Mouse (Mus musculus) neutrophil, adult 5-6 weeks (primary cell): ENCODE results near the gene Magi3. TPM values are rescaled to one million over a fixed set of nuclear protein-coding genes. Genes with fewer than 3 reads are reported as not detected.

Experiments used
- ATAC-seq: fragments of 151-379, 151-347 bp; 2 replicates; pipeline ENCODE4 v1.8.0; 2017; ENCODE audit warnings: mild to moderate bottlenecking, moderate TSS enrichment; ENCODE audit not compliant: insufficient number of reproducible peaks, poor library complexity, low FRiP score, severe bottlenecking; ENCODE audit errors: extremely low read depth
- total RNA-seq: library from RNA; stranded (forward); fragments of 200-1000 nt; gene quantifications from 2 replicates; pipeline ENCODE4 v1.2.3, GENCODE M21; 2017

Magi3 gene
- total RNA-seq, result 14.2 and 16.4 TPM in 2 replicates

GRCm38 (mm10) chr3:104220295-104220965, at the start of gene Magi3:
Gene Magi3, minus strand, starts transcription at chr3:104220374.
- ATAC-seq, result peak; percentile 97

GRCm38 (mm10) chr3:104264530-104265145, 44.5 kb upstream of the Magi3 start:
- ATAC-seq, result no peak

- no peak for ATAC-seq
Observed at GRCm38 (mm10) chr3:104260221-104260620, 40.0 kb upstream of the Magi3 start.

GRCm38 (mm10) chr3:104259168-104259567, 39.0 kb upstream of the Magi3 start:
- ATAC-seq, result no peak

GRCm38 (mm10) chr3:104257041-104257440, 36.9 kb upstream of the Magi3 start:
- ATAC-seq, result no peak

- ATAC-seq, result no peak
Observed at GRCm38 (mm10) chr3:104253760-104254159, 33.6 kb upstream of the Magi3 start.

- ATAC-seq, result no peak
Observed at GRCm38 (mm10) chr3:104247850-104248249, 27.7 kb upstream of the Magi3 start.

GRCm38 (mm10) chr3:104247057-104247456, 26.9 kb upstream of the Magi3 start:
- no peak for ATAC-seq

- ATAC-seq, result no peak
Observed at GRCm38 (mm10) chr3:104244373-104244772, 24.2 kb upstream of the Magi3 start.

- no peak for ATAC-seq
Observed at GRCm38 (mm10) chr3:104243972-104244371, 23.8 kb upstream of the Magi3 start.

- no peak for ATAC-seq
Observed at GRCm38 (mm10) chr3:104239785-104240184, 19.6 kb upstream of the Magi3 start.

- ATAC-seq, result no peak
Observed at GRCm38 (mm10) chr3:104239376-104239775, 19.2 kb upstream of the Magi3 start.

GRCm38 (mm10) chr3:104237846-104238440, 17.8 kb upstream of the Magi3 start:
- no peak for ATAC-seq

GRCm38 (mm10) chr3:104236029-104236428, 15.9 kb upstream of the Magi3 start:
- ATAC-seq, result no peak

- ATAC-seq, result no peak
Observed at GRCm38 (mm10) chr3:104235099-104235498, 14.9 kb upstream of the Magi3 start.

GRCm38 (mm10) chr3:104233366-104234312, 13.5 kb upstream of the Magi3 start:
- no peak for ATAC-seq

- ATAC-seq, result no peak
Observed at GRCm38 (mm10) chr3:104227438-104228111, 7.4 kb upstream of the Magi3 start.

- ATAC-seq, result no peak
Observed at GRCm38 (mm10) chr3:104226731-104227130, 6.6 kb upstream of the Magi3 start.

- ATAC-seq, result no peak
Observed at GRCm38 (mm10) chr3:104221156-104221555, 982 bp upstream of the Magi3 start.
